Mouse (Mus musculus) neural tube, embryonic 15.5 days (tissue): Measurements from ENCODE around the gene Dlg2. TPM values are rescaled to one million over a fixed set of nuclear protein-coding genes. Genes with fewer than 3 reads are reported as not detected.

Experiments
- ATAC-seq: fragments of 200-750 bp; cut with Nextera tagmentation; 2 replicates; pipeline ENCODE4 v1.8.0; 2017; ENCODE audit warnings: mild to moderate bottlenecking, moderate TSS enrichment, moderate library complexity; ENCODE audit not compliant: low FRiP score
- H3K27ac ChIP-seq: fragments of 300-500 bp; sonication (generic); replicated peaks from 2 replicates; pipeline ENCODE4 v1.5.1; 2015; ENCODE audit warnings: mild to moderate bottlenecking, inconsistent platforms
- H3K27me3 ChIP-seq: fragments of 300-500 bp; sonication (generic); replicated peaks from 2 replicates; pipeline ENCODE4 v1.6.1; 2015; ENCODE audit warnings: inconsistent platforms
- H3K36me3 ChIP-seq: fragments of 300-500 bp; sonication (generic); 2 replicates; pipeline ENCODE4 v1.6.1; 2015; ENCODE audit warnings: inconsistent platforms
- H3K4me1 ChIP-seq: fragments of 300-500 bp; sonication (generic); 2 replicates; pipeline ENCODE4 v1.6.1; 2015; ENCODE audit warnings: inconsistent platforms
- H3K4me2 ChIP-seq: fragments of 300-500 bp; sonication (generic); 2 replicates; pipeline ENCODE4 v1.6.1; 2015; ENCODE audit warnings: inconsistent platforms, mild to moderate bottlenecking, moderate library complexity
- H3K4me3 ChIP-seq: fragments of 300-500 bp; sonication (generic); replicated peaks from 2 replicates; pipeline ENCODE4 v1.5.1; 2015; ENCODE audit warnings: mild to moderate bottlenecking, inconsistent platforms
- H3K9ac ChIP-seq: fragments of 300-500 bp; sonication (generic); replicated peaks from 2 replicates; pipeline ENCODE4 v1.6.1; 2015; ENCODE audit warnings: mild to moderate bottlenecking, inconsistent platforms
- H3K9me3 ChIP-seq: fragments of 300-500 bp; sonication (generic); replicated peaks from 2 replicates; pipeline ENCODE4 v1.6.1; 2016; ENCODE audit warnings: inconsistent platforms
- WGBS: fragments of 180-500 bp; shearing (Covaris S2); methylation state at CpG from one replicate; pipeline ENCODE4 v1.1.7; 2015; ENCODE audit warnings: mixed read lengths; 5-methylcytosine and 5-hydroxymethylcytosine counted together
- polyA plus RNA-seq: library from polyadenylated mRNA; unstranded; fragments of >200 nt; fragmentation: Nextera tagmentation; extraction: Ambion mirVana; gene quantifications from 2 replicates; pipeline ENCODE4 v1.2.1, GENCODE M21; 2015

The Dlg2 gene
- polyA plus RNA-seq, 1 experiment from 2014 or later, result 29.9 TPM

DNA sequence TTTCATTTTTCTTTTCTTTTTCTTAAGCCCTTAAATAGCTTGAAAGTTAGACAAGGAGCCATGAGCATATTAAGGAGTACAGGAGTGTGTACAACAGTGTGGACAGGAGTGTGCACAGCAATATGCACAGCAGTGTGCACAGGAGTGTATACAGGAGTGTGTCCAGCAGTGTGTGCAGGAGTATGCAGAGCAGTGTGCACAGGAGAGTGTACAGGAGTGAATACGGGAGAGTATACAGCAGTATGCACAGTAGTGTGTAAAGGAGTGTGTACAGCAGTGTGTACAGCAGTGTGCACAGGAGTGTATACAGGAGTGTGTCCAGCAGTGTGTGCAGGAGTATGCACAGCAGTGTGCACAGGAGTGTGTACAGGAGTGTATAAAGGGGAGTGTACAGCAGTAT lies 1671.0 kb downstream of the Dlg2 start:
- no peaks in the 10 kb centered on the region for H3K9me3 ChIP-seq
- no peak for ATAC-seq
- H3K27ac ChIP-seq, result no peak overlapping the region
- H3K27me3 ChIP-seq, result no peaks in the 10 kb centered on the region
- H3K9ac ChIP-seq, result no peak overlapping the region
- H3K4me2 ChIP-seq, result no peak overlapping the region
- no peak overlapping the region for H3K4me3 ChIP-seq
- H3K36me3 ChIP-seq, result no peaks in the 10 kb centered on the region
- 96% methylated on average over 1 of the region's 1 CpGs for WGBS
- no peaks in the 10 kb centered on the region for H3K4me1 ChIP-seq

DNA sequence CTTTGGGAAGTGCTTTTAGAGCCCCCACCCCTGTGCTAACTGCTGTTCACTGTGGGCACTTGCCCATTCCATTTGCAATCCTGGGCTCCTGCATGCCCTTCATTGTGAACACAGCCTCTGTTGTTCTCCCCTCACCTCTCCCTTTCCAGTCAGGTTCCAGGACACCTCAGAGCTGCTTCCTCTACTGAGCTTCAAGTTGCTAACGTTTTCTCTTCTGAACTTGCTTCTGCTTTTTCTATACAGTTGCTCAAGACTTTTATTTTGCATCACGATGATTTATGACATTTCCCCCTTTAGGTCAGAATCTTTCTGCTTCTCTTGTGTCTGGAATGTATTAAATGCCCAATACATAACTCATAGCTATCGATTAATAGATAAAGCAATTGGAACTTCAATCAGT lies 1674.3 kb downstream of the Dlg2 start:
- Histone ChIP-seq H3K27ac (no peak overlapping the region), H3K36me3 (no peaks in the 10 kb centered on the region), H3K9ac (no peak overlapping the region), H3K27me3 (no peaks in the 10 kb centered on the region), H3K9me3 (no peaks in the 10 kb centered on the region), H3K4me1 (no peaks in the 10 kb centered on the region), H3K4me2 (no peak overlapping the region), H3K4me3 (no peak overlapping the region)
- WGBS, result 68% methylated on average over 3 of the region's 3 CpGs
- no peak for ATAC-seq

DNA sequence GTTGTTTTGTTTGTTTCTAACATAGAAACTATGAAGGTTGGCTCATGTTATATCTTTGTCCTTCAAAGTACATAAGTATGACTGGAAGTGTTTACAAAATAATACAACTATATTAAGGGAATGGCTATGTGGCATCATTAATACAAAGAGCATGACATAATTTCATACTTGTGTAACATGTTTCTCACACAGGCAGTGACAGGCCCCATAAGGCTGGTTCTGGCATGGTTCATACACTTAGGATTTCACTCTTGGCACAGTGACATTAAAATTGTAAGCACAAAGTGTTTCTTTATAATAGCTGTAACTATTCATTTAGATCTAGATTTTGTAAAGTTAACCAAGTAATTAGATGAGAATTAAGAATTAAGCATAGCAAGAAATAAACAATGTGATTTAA lies 1678.1 kb downstream of the Dlg2 start:
- H3K9me3 ChIP-seq, result no peaks in the 10 kb centered on the region
- no peak overlapping the region for H3K4me2 ChIP-seq
- H3K36me3 ChIP-seq, result no peaks in the 10 kb centered on the region
- ATAC-seq, result no peak
- no peak overlapping the region for H3K27ac ChIP-seq
- no peaks in the 10 kb centered on the region for H3K4me1 ChIP-seq
- no peak overlapping the region for H3K4me3 ChIP-seq
- no peak overlapping the region for H3K9ac ChIP-seq
- H3K27me3 ChIP-seq, result no peaks in the 10 kb centered on the region

DNA sequence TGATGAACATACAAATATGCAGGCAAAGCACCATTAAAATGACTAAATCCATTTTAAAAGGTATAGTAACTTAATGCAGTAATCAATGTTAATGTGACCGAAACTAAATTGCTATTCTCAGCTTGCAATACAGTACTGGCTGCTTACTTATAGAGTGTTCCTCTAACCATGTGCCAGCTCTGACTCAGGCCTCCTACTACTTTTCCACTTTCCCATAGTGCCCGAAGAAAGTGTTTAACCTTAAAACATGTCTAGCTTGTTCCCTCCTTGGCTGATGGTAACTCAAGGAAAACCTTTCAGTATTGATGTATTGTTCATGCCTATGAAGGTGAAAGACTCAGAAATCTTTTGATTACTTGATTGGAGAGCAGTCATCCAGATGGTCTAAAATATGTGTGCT lies 1686.7 kb downstream of the Dlg2 start:
- Histone ChIP-seq H3K9me3 (no peaks in the 10 kb centered on the region), H3K4me3 (no peak overlapping the region), H3K9ac (no peak overlapping the region), H3K4me1 (no peaks in the 10 kb centered on the region), H3K36me3 (no peaks in the 10 kb centered on the region), H3K27ac (no peak overlapping the region), H3K4me2 (no peak overlapping the region), H3K27me3 (no peaks in the 10 kb centered on the region)
- ATAC-seq, result no peak
- WGBS, result 94% methylated on average over 2 of the region's 2 CpGs

DNA sequence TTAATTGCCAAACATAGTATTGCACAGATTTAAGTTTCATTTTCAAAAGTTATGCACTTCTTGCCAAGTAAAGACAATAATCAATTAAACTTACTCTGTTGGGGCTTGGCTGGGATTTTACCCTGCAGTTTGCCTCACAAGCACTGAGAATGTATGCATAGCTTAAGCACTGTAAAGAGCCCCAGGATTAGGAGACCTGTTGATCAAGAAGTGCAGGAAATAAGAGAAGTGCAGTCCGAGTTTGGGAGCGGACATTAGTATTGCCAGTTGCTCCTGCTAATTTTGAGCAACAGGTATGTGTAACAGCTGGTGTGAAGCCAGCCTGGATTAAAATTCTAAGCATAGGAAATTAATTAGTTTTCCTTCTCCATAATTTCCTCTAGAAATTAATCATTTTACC lies 1687.8 kb downstream of the Dlg2 start:
- Histone ChIP-seq H3K9me3 (no peaks in the 10 kb centered on the region), H3K27me3 (no peaks in the 10 kb centered on the region), H3K27ac (no peak overlapping the region), H3K4me1 (no peaks in the 10 kb centered on the region), H3K36me3 (no peaks in the 10 kb centered on the region), H3K4me3 (no peak overlapping the region), H3K4me2 (no peak overlapping the region), H3K9ac (no peak overlapping the region)
- no peak for ATAC-seq
- WGBS, result 85% methylated on average over 2 of the region's 2 CpGs

DNA sequence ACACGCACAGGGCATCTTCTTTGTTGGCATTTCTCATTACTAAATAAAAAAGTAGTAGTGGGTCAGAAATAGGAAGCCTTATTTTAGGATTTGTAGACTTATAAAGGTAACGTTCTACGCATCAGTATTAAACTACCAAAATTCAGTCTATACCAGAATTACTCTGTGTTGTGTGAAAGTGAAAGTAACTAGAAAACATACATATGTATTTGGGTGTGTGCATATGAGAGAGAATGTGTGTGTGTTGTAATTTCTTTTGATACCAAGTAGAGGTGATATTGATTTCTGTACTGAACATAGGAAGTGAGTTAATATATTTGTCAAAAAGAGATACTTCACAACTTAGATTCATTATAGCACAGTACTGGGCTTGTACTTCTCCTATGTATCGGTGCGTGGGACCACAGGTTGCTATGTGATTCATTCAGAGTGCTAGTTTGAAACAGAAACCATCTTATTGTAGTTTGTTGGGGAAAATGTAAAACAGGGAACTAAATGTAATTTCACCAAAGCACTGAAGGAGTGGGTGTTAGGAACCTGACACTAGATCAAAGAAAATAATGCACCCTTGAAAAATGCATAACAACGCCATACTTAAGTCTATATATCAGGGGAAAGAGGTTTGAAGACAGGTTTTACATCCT lies 1688.5 kb downstream of the Dlg2 start:
- no peak for ATAC-seq
- WGBS, result 91% methylated on average over 6 of the region's 6 CpGs

DNA sequence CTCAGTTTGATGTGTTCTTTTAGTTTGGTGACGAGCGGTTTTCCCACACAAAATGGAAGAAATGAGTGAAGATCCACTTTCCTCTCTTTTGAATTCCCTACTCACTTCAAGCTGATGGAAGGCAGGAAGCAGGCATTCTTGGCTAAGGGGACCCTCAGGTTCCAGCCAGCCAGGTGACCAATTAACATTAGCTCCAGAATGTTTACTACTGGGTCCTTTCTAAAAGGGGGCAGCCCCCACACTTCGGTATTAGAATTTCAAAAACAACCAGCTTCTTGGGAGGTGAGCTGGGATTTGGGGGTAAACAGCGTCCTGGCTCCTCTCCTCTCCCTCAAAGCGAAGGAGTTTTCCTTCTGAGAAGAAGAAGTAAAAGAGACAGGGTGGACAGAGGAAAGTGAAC lies 1703.6 kb downstream of the Dlg2 start:
- peak overlapping the region; percentile 33; the same call in 1 of the 2 replicates for H3K4me3 ChIP-seq
- ATAC-seq, result no peak
- H3K4me2 ChIP-seq, result peak overlapping the region; percentile 63
- 0 out of 2 replicates have a peak, but pooled peaks cover 4% of the 10 kb centered on the region for H3K27me3 ChIP-seq
- H3K4me1 ChIP-seq, result peaks cover 23% of the 10 kb centered on the region
- H3K9ac ChIP-seq, result no peak overlapping the region; the same call in 1 of the 2 replicates
- H3K27ac ChIP-seq, result no peak overlapping the region
- no peaks in the 10 kb centered on the region for H3K9me3 ChIP-seq
- WGBS, result 47% methylated on average over 5 of the region's 5 CpGs
- no peaks in the 10 kb centered on the region for H3K36me3 ChIP-seq

More for the DNA sequence above, 1688.5 kb downstream of the Dlg2 start:
- Histone ChIP-seq H3K9ac (no peak overlapping the region), H3K27me3 (no peaks in the 10 kb centered on the region), H3K4me3 (no peak overlapping the region), H3K36me3 (no peaks in the 10 kb centered on the region), H3K4me2 (no peak overlapping the region), H3K4me1 (no peaks in the 10 kb centered on the region), H3K27ac (no peak overlapping the region), H3K9me3 (no peaks in the 10 kb centered on the region)

DNA sequence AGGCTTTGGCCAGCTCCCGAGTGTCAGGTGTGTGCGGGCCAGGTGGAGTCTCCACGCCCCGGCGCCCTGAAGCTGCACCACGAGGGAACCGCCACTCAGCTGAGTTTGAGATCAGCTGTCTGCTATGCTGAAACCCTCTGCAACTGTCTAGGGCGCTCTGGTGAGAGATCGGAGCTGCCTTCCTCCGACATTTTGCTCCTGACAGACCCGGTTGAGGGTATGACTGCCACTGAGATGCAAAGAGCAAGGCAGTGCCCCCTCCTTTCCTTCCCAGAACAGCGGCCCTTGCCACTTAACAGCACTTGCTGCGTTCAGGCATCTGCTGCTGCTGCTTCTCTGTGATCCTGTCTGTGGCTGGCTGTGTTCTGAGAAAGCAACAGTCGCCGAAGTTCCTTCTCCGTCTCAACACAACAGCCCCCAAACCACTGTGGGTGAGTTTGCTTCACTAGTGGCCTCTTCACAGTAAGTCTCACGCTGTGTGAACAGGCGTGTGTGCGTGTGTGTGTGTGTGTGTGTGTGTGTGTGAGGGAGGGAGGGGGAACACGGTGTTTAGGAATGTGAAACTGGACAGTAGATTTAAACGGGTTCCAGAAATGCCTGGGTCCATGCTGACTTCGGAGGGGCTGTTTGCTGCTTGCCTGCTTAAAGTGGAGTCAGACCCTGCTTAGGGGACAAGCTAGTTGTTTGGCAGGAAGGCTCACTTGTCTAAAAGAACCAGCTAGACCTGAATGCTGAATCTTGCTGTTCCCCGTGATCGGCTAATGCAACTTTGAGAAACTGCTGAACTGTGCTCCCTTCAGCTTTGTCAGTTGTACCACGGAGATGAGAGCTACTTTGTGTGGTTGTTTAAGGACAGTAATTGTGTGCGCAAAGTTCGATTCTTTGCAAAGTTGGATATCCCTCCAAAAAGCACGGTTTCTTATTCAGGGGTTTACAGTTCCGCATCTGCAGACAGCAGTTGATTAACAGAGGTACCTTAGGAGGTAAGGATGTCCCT lies 1704.4 kb downstream of the Dlg2 start:
- H3K9ac ChIP-seq, result peak overlapping the region; percentile 36; the same call in 1 of the 2 replicates
- peak overlapping the region; percentile 33 for H3K4me3 ChIP-seq
- no peak overlapping the region for H3K27ac ChIP-seq
- peaks cover 23% of the 10 kb centered on the region for H3K4me1 ChIP-seq
- H3K36me3 ChIP-seq, result no peaks in the 10 kb centered on the region
- no peaks in the 10 kb centered on the region for H3K9me3 ChIP-seq
- peak; percentile 46; the same call in 1 of the 2 replicates for ATAC-seq
- peak overlapping the region; percentile 63 for H3K4me2 ChIP-seq
- 18% methylated on average over 29 of the region's 29 CpGs for WGBS
- H3K27me3 ChIP-seq, result 0 out of 2 replicates have a peak, but pooled peaks cover 4% of the 10 kb centered on the region

DNA sequence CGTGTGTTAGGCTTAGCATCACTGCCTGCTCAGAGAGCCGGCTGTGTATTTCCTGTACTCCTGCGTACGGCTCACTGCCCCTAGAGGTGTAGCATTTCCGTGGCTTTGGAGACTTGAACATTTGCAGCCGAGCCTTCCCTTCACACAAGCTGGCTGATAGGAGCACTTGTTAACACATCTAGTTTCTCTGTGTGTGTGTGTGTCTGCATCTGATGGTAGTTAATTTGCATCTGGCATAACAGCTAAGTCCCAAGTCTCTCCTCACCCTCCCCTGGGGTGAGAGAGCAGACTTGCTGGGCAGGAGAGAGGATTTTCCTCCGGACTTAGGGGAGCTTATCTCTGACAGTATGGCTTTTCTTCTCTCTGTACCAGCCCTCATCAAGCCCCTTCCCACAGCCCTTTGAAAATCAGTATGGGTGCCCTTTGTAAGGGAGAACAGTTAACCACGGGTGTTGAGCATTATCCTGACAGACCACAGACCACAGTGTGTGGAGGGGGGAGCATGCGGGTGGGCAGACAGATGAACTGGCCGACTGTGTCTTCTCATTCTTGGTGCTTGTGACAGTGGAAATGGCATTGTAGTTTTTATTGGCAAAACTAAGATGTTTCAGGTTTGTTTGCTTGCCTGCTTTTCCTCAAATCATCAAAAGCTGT lies 1705.6 kb downstream of the Dlg2 start:
- H3K9me3 ChIP-seq, result no peaks in the 10 kb centered on the region
- no peak for ATAC-seq
- H3K9ac ChIP-seq, result no peak overlapping the region
- H3K4me2 ChIP-seq, result peak overlapping the region; percentile 63
- no peak overlapping the region for H3K27ac ChIP-seq
- H3K36me3 ChIP-seq, result no peaks in the 10 kb centered on the region
- 0 out of 2 replicates have a peak, but pooled peaks cover 4% of the 10 kb centered on the region for H3K27me3 ChIP-seq
- 16% methylated on average over 10 of the region's 10 CpGs for WGBS
- H3K4me1 ChIP-seq, result peaks cover 23% of the 10 kb centered on the region
- no peak overlapping the region for H3K4me3 ChIP-seq

DNA sequence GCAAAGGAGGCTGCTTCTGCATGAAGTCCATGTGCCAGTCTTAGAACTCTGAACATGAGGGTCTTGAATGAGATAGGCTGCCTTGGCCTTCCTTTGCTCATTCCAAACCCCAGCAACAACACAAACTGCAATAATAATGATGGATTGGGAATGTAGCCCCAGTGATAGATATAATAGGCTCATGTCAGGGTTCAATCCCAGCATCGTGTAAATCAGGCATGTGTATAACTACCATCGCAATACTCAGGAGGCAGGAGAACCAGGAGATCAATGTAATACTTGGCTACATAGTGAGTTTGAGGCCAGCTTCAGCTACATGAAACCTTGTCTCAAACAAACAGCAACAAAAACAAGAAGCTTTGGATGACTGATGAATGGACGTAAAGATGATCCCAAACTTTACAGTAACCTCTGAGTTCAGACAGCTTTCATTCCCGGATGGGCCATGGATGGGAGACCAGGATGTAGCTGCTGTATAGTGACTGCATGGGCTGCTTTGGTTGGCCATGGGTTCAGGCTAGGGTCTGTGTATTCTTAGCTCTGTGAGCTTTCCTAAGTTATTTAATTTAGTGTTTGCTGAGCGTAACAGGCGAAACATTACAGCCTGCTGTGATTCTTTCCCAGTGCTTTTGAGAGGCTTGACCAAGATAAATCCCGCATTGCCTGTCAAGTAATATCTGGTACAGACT lies 1708.0 kb downstream of the Dlg2 start:
- no peak overlapping the region for H3K27ac ChIP-seq
- peaks cover 23% of the 10 kb centered on the region for H3K4me1 ChIP-seq
- H3K9me3 ChIP-seq, result no peaks in the 10 kb centered on the region
- H3K4me2 ChIP-seq, result no peak overlapping the region
- no peak overlapping the region for H3K9ac ChIP-seq
- WGBS, result 82% methylated on average over 7 of the region's 7 CpGs
- 0 out of 2 replicates have a peak, but pooled peaks cover 4% of the 10 kb centered on the region for H3K27me3 ChIP-seq
- H3K36me3 ChIP-seq, result no peaks in the 10 kb centered on the region
- H3K4me3 ChIP-seq, result no peak overlapping the region
- ATAC-seq, result no peak

DNA sequence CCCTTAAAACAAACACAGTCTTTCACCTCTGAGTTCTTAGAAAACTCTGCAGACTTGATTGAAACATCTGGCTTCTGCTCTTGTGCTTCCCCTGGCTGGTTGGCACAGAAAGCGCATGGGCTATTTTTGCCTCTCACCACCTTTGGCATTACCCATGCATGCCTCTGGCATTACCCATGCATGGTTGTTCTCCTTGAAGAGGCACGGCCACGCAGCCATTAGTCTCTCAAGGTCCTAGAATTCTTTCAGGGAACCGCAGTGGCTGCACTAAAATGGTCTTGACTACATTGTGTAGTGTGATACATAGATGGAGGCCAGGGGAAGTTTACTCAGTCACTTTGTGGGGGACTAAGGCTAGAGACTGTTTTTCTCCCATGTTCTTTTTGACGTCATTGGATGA lies 1709.9 kb downstream of the Dlg2 start:
- ATAC-seq, result no peak
- Histone ChIP-seq H3K36me3 (no peaks in the 10 kb centered on the region), H3K27me3 (no peaks in the 10 kb centered on the region), H3K4me2 (no peak overlapping the region), H3K4me3 (no peak overlapping the region), H3K4me1 (peaks cover 9% of the 10 kb centered on the region; the same call in 1 of the 2 replicates), H3K9me3 (no peaks in the 10 kb centered on the region), H3K27ac (no peak overlapping the region), H3K9ac (no peak overlapping the region)
- 87% methylated on average over 5 of the region's 5 CpGs for WGBS
